Mouse (Mus musculus) limb, embryonic 12.5 days (tissue): ENCODE measurements around the gene Ubox5. TPM values are rescaled to one million over a fixed set of nuclear protein-coding genes. Genes with fewer than 3 reads are reported as not detected.

Experiments used
- ATAC-seq: fragments of 200-750 bp; cut with Nextera tagmentation; 2 replicates; pipeline ENCODE4 v1.8.0; 2017; ENCODE audit warnings: low read depth, moderate TSS enrichment; ENCODE audit not compliant: insufficient number of reproducible peaks, insufficient read depth, low FRiP score, low TSS enrichment
- H3K27ac ChIP-seq: fragments of 300-500 bp; sonication (generic); 2 replicates; pipeline ENCODE4 v1.5.1; 2016; ENCODE audit warnings: mild to moderate bottlenecking, moderate library complexity
- H3K27me3 ChIP-seq: fragments of 300-500 bp; sonication (generic); 2 replicates; pipeline ENCODE4 v1.6.1; 2016; ENCODE audit warnings: mild to moderate bottlenecking, moderate library complexity
- H3K36me3 ChIP-seq: fragments of 300-500 bp; sonication (generic); 2 replicates; pipeline ENCODE4 v1.6.1; 2016; ENCODE audit warnings: mild to moderate bottlenecking, moderate library complexity
- H3K4me1 ChIP-seq: fragments of 300-500 bp; sonication (generic); replicated peaks from 2 replicates; pipeline ENCODE4 v1.6.1; 2016
- H3K4me2 ChIP-seq: fragments of 300-500 bp; sonication (generic); 2 replicates; pipeline ENCODE4 v1.6.1; 2016; ENCODE audit warnings: mild to moderate bottlenecking, moderate library complexity
- H3K4me3 ChIP-seq: fragments of 300-500 bp; sonication (generic); replicated peaks from 2 replicates; pipeline ENCODE4 v1.5.1; 2016; ENCODE audit warnings: mild to moderate bottlenecking
- H3K9ac ChIP-seq: fragments of 300-500 bp; sonication (generic); replicated peaks from 2 replicates; pipeline ENCODE4 v1.6.1; 2016; ENCODE audit warnings: mild to moderate bottlenecking, moderate library complexity
- H3K9me3 ChIP-seq: fragments of 300-500 bp; sonication (generic); 2 replicates; pipeline ENCODE4 v1.6.1; 2016; ENCODE audit warnings: mild to moderate bottlenecking, moderate library complexity
- WGBS: fragments of 180-500 bp; shearing (Covaris S2); methylation state at CpG from one replicate; pipeline ENCODE4 v1.1.7; 2016; 5-methylcytosine and 5-hydroxymethylcytosine counted together
- polyA plus RNA-seq: library from polyadenylated mRNA; unstranded; fragments of >200 nt; fragmentation: Nextera tagmentation; extraction: Ambion mirVana; gene quantifications from 2 replicates; pipeline ENCODE4 v1.2.1, GENCODE M21; 2016

The Ubox5 gene
- polyA plus RNA-seq, 1 experiment from 2014 or later = 16.0 TPM

DNA sequence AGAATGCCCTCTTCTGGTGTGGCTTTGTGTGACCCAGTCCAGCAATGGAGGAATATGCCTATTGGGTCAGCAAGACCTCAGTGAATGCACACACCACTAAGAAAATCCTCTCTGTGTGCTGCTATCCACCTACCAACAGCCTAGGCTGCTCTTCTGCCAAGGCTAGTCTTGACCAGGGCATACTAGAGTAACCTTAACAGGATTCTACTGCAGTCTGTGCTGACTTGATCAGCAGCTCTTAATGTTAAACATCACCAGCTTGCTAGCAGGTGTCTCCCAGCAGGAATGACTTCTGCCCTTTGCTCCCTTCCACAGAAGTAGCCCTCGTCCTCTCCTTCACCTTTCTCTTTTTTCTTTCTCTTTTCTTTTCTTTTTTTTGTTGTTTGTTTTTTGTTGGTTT, 73.5 kb downstream of the Ubox5 start:
- no peak for ATAC-seq
- 89% methylated on average over 1 of the region's 1 CpGs for WGBS

DNA sequence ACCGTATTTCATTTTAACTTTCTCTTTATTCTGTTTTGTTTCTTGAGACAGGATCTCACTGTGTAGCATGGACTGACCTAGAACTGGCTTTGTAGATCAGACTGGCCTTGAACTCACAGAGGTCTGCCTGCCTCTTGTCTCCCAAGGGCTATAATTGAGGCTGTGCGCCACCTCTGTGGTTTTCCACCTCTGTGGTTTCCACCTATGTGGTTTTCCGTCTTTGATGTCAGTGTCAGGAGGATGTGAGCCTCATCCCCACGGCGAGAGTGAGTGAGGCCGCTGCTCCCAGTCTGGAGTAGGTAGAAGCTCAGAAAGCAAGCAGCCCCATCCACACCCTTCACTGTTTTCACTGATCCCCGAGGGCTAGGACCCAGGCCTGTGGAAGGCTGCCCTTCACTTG, 75.0 kb downstream of the Ubox5 start:
- no peak overlapping the region for H3K27ac ChIP-seq
- H3K4me2 ChIP-seq = no peak overlapping the region
- ATAC-seq = no peak
- no peak overlapping the region for H3K9ac ChIP-seq
- no peaks in the 10 kb centered on the region for H3K4me1 ChIP-seq
- H3K36me3 ChIP-seq = peaks cover 86% of the 10 kb centered on the region
- H3K4me3 ChIP-seq = no peak overlapping the region
- H3K9me3 ChIP-seq = no peaks in the 10 kb centered on the region
- H3K27me3 ChIP-seq = no peaks in the 10 kb centered on the region
- 86% methylated on average over 7 of the region's 7 CpGs for WGBS

More for the DNA sequence above, 73.5 kb downstream of the Ubox5 start:
- peaks cover 71% of the 10 kb centered on the region for H3K36me3 ChIP-seq
- H3K9ac ChIP-seq = no peak overlapping the region
- no peaks in the 10 kb centered on the region for H3K4me1 ChIP-seq
- H3K4me2 ChIP-seq = no peak overlapping the region
- no peak overlapping the region for H3K4me3 ChIP-seq
- no peaks in the 10 kb centered on the region for H3K9me3 ChIP-seq
- no peaks in the 10 kb centered on the region for H3K27me3 ChIP-seq
- H3K27ac ChIP-seq = no peak overlapping the region

DNA sequence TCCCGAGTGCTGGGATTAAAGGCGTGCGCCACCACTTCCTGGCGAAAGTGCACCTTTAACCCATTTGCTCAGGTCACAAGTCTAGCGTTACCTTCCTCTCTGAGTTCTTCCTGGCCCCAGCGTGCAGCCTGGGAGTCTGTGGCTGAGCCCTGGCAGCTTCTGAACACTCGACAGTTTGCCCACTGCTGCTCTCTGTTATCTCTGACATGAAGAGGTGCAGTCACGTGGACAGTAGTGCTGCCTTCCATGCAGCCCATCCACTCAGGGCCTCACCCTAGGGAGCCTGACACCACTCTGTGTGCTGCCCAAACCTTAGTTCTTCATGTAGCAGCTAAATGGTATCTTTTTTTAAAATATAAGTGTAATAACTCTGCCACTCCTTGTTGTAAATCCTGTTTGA, 82.9 kb downstream of the Ubox5 start:
- Histone ChIP-seq H3K9me3 (no peaks in the 10 kb centered on the region), H3K4me3 (no peak overlapping the region), H3K9ac (no peak overlapping the region), H3K4me1 (no peaks in the 10 kb centered on the region), H3K27me3 (no peaks in the 10 kb centered on the region), H3K27ac (no peak overlapping the region), H3K36me3 (peaks cover 100% of the 10 kb centered on the region), H3K4me2 (no peak overlapping the region)
- ATAC-seq = no peak
- 91% methylated on average over 8 of the region's 8 CpGs for whole genome bisulfite sequencing

DNA sequence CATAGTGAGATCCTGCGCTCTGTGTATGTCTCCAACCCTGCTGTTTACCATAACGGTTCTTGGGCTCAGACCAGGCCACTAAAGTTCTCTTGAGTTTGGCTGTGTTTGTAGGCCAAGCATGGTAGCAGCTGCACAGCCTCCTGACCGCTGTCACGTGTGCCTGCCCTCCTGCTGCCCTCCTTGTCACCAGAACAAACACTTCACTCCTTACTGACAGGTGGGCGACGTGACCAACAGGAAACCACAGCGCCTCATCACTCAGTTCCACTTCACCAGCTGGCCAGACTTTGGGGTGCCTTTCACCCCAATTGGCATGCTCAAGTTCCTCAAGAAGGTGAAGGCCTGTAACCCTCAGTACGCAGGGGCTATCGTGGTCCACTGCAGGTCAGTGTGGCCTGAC, 89.6 kb downstream of the Ubox5 start:
- Histone ChIP-seq H3K4me2 (no peak overlapping the region), H3K4me1 (no peaks in the 10 kb centered on the region), H3K27ac (no peak overlapping the region), H3K9ac (no peak overlapping the region), H3K27me3 (no peaks in the 10 kb centered on the region), H3K4me3 (no peak overlapping the region), H3K36me3 (peaks cover 89% of the 10 kb centered on the region), H3K9me3 (no peaks in the 10 kb centered on the region)
- WGBS = 90% methylated on average over 9 of the region's 9 CpGs
- ATAC-seq = no peak

Other genes with a start within 250 kb of the Ubox5 start
- 91.6 and 100 TPM in 2 replicates for gene Cpxm1, start 232.5 kb downstream of the Ubox5 start, polyA plus RNA-seq
- 0.11 and 0.18 TPM in 2 replicates for gene Gm28372, start 224.8 kb downstream of the Ubox5 start, polyA plus RNA-seq
- gene 1700020A23Rik, start 224.8 kb downstream of the Ubox5 start, polyA plus RNA-seq = not detected in 2 replicates
- gene Tmem239, start 223.6 kb downstream of the Ubox5 start, polyA plus RNA-seq = not detected in 2 replicates
- gene Vps16, start 205.7 kb downstream of the Ubox5 start, polyA plus RNA-seq = 121 and 133 TPM in 2 replicates
- gene Pced1a, start 205.3 kb downstream of the Ubox5 start, polyA plus RNA-seq = 13.4 and 14.6 TPM in 2 replicates
- gene Ptpra, start 179.8 kb downstream of the Ubox5 start, polyA plus RNA-seq = 108 and 115 TPM in 2 replicates
- 79.0 and 80.7 TPM in 2 replicates for gene Mrps26, start 66.3 kb downstream of the Ubox5 start, polyA plus RNA-seq
- gene Oxt, start 53.9 kb downstream of the Ubox5 start, polyA plus RNA-seq = not detected in 2 replicates
- gene Avp, start 47.5 kb downstream of the Ubox5 start, polyA plus RNA-seq = not detected in 2 replicates
- gene Fastkd5, start within 50 bp of the Ubox5 start, polyA plus RNA-seq = 18.7 and 20.3 TPM in 2 replicates
- 5.4 and 5.7 TPM in 2 replicates for gene Lzts3, start 12.8 kb upstream of the Ubox5 start, polyA plus RNA-seq
- 49.4 and 54.5 TPM in 2 replicates for gene Ddrgk1, start 34.6 kb upstream of the Ubox5 start, polyA plus RNA-seq
- 142 and 148 TPM in 2 replicates for gene Itpa, start 37.6 kb upstream of the Ubox5 start, polyA plus RNA-seq
- gene Slc4a11, start 67.5 kb upstream of the Ubox5 start, polyA plus RNA-seq = 1.1 and 1.4 TPM in 2 replicates